Mouse (Mus musculus) limb, embryonic 12.5 days (tissue): ENCODE data around the gene Fam189a1. TPM values are rescaled to one million over a fixed set of nuclear protein-coding genes. Genes with fewer than 3 reads are reported as not detected.

Source experiments
- ATAC-seq: fragments of 200-750 bp; cut with Nextera tagmentation; 2 replicates; pipeline ENCODE4 v1.8.0; 2017; ENCODE audit warnings: low read depth, moderate TSS enrichment; ENCODE audit not compliant: insufficient number of reproducible peaks, insufficient read depth, low FRiP score, low TSS enrichment
- H3K27ac ChIP-seq: fragments of 300-500 bp; sonication (generic); 2 replicates; pipeline ENCODE4 v1.5.1; 2016; ENCODE audit warnings: mild to moderate bottlenecking, moderate library complexity
- H3K27me3 ChIP-seq: fragments of 300-500 bp; sonication (generic); 2 replicates; pipeline ENCODE4 v1.6.1; 2016; ENCODE audit warnings: mild to moderate bottlenecking, moderate library complexity
- H3K36me3 ChIP-seq: fragments of 300-500 bp; sonication (generic); 2 replicates; pipeline ENCODE4 v1.6.1; 2016; ENCODE audit warnings: mild to moderate bottlenecking, moderate library complexity
- H3K4me1 ChIP-seq: fragments of 300-500 bp; sonication (generic); replicated peaks from 2 replicates; pipeline ENCODE4 v1.6.1; 2016
- H3K4me2 ChIP-seq: fragments of 300-500 bp; sonication (generic); 2 replicates; pipeline ENCODE4 v1.6.1; 2016; ENCODE audit warnings: mild to moderate bottlenecking, moderate library complexity
- H3K4me3 ChIP-seq: fragments of 300-500 bp; sonication (generic); replicated peaks from 2 replicates; pipeline ENCODE4 v1.5.1; 2016; ENCODE audit warnings: mild to moderate bottlenecking
- H3K9ac ChIP-seq: fragments of 300-500 bp; sonication (generic); replicated peaks from 2 replicates; pipeline ENCODE4 v1.6.1; 2016; ENCODE audit warnings: mild to moderate bottlenecking, moderate library complexity
- H3K9me3 ChIP-seq: fragments of 300-500 bp; sonication (generic); 2 replicates; pipeline ENCODE4 v1.6.1; 2016; ENCODE audit warnings: mild to moderate bottlenecking, moderate library complexity
- WGBS: fragments of 180-500 bp; shearing (Covaris S2); methylation state at CpG from one replicate; pipeline ENCODE4 v1.1.7; 2016; 5-methylcytosine and 5-hydroxymethylcytosine counted together
- microRNA-seq: library from miRNA; unstranded; fragments of <30 nt; microRNA quantifications from one replicate; pipeline ENCODE4, GENCODE M21; 2017
- polyA plus RNA-seq: library from polyadenylated mRNA; unstranded; fragments of >200 nt; fragmentation: Nextera tagmentation; extraction: Ambion mirVana; gene quantifications from 2 replicates; pipeline ENCODE4 v1.2.1, GENCODE M21; 2016

Gene Fam189a1
- polyA plus RNA-seq, 1 experiment from 2014 or later, result 1.6 TPM

DNA sequence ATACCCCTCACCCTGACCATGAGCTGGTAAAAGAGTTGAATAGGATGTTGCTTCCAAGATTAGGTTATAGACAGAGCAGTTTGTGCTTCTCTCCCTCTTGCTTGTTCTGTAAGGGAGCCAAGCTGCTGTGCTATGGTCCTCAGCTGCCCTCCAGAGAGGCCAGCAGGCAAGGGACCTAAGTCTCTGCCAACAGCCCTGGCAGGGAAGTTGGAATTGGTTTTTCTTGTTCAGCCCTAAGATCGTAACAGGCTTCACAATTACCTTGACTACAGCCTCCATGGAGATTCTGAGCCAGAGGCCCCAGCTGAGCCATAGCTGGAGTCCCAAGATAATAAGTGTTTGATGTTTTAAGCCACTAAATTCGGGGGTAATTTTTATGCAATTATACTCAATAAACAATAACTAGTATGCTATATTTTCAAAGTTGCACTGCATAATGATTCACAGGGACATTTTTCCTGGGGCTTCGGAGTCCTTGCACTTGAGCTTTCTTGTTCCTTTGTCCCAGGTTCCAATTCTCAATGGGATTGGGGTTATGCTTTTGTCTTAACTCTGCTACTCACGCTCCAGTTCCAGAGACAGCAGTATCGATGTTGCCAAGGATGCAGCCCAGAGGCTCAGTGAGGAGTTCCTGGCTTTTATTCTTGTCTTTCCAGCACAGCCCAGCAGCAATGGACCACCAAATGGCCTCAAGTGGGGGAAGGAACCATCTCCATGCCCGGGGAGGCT, 430.2 kb downstream of the Fam189a1 start:
- Histone ChIP-seq H3K4me1 (peaks cover 5% of the 10 kb centered on the region; the same call in 1 of the 2 replicates), H3K4me3 (no peak overlapping the region), H3K27me3 (no peaks in the 10 kb centered on the region), H3K27ac (no peak overlapping the region), H3K9ac (no peak overlapping the region), H3K9me3 (no peaks in the 10 kb centered on the region), H3K36me3 (no peaks in the 10 kb centered on the region), H3K4me2 (no peak overlapping the region)
- no peak for ATAC-seq
- WGBS, result 79% methylated on average over 6 of the region's 6 CpGs

- ATAC-seq, result no peak
- 68% methylated on average over 1 of the region's 1 CpGs for WGBS
- no peaks in the 10 kb centered on the region for H3K36me3 ChIP-seq
- H3K4me2 ChIP-seq, result no peak overlapping the region
- no peak overlapping the region for H3K27ac ChIP-seq
- H3K27me3 ChIP-seq, result no peaks in the 10 kb centered on the region
- H3K4me3 ChIP-seq, result no peak overlapping the region
- H3K9me3 ChIP-seq, result no peaks in the 10 kb centered on the region
- no peak overlapping the region for H3K9ac ChIP-seq
- H3K4me1 ChIP-seq, result peaks cover 2% of the 10 kb centered on the region; the same call in 1 of the 2 replicates
Measured at GRCm38 (mm10) chr7:64724409-64724808, 432.0 kb downstream of the Fam189a1 start.

GRCm38 (mm10) chr7:64723313-64723712, 433.1 kb downstream of the Fam189a1 start:
- no peaks in the 10 kb centered on the region for H3K27me3 ChIP-seq
- 84% methylated on average over 3 of the region's 3 CpGs for WGBS
- no peaks in the 10 kb centered on the region for H3K36me3 ChIP-seq
- no peak overlapping the region for H3K9ac ChIP-seq
- no peak overlapping the region for H3K27ac ChIP-seq
- H3K4me3 ChIP-seq, result no peak overlapping the region
- no peak for ATAC-seq
- no peak overlapping the region for H3K4me2 ChIP-seq
- H3K9me3 ChIP-seq, result no peaks in the 10 kb centered on the region
- H3K4me1 ChIP-seq, result no peaks in the 10 kb centered on the region

GRCm38 (mm10) chr7:64716286-64716685, 440.1 kb downstream of the Fam189a1 start:
- Histone ChIP-seq H3K27me3 (no peaks in the 10 kb centered on the region), H3K9me3 (no peaks in the 10 kb centered on the region), H3K9ac (no peak overlapping the region), H3K4me1 (no peaks in the 10 kb centered on the region), H3K27ac (no peak overlapping the region), H3K4me2 (no peak overlapping the region), H3K4me3 (no peak overlapping the region), H3K36me3 (no peaks in the 10 kb centered on the region)
- no peak for ATAC-seq
- WGBS, result 59% methylated on average over 2 of the region's 2 CpGs

DNA sequence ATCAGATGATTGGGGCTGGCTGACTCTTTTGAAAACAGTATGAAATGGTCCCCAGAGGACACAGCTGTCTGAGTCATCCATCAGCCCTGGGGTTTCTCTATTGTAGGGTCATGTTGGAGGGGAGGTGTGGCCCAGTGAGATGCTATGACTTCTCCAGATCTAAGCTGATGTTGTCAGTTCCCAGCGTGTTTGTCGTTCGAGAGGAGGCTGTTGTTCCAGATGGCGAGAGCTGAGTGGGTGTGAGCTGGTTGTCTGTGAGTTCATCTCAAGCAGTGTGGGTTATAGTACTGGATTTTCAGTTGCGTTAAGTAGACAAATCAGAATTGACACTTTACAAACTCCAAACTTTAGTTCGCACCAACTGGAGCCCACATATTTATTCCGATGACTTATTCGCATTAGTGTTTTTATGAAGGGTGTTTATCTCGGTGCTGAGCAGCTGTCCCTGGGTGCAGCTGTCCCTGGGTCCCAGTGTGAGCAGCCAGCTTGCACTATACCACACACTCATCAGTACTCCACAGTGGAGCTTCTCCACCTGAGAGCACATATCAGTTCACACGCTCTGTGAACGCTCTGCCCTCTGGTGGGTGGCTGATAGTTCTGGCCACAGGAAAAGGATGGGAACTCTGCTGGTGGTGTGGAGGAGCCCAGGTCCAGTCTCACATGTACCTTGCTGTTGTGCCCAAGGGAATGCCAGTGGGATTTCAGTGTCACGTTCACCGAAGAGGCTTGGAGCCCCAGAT, 446.7 kb downstream of the Fam189a1 start:
- H3K4me2 ChIP-seq, result no peak overlapping the region
- no peak overlapping the region for H3K4me3 ChIP-seq
- H3K27ac ChIP-seq, result no peak overlapping the region
- 86% methylated on average over 13 of the region's 13 CpGs for WGBS
- H3K9ac ChIP-seq, result no peak overlapping the region
- H3K9me3 ChIP-seq, result no peaks in the 10 kb centered on the region
- no peaks in the 10 kb centered on the region for H3K36me3 ChIP-seq
- H3K4me1 ChIP-seq, result no peaks in the 10 kb centered on the region
- ATAC-seq, result no peak
- no peaks in the 10 kb centered on the region for H3K27me3 ChIP-seq

DNA sequence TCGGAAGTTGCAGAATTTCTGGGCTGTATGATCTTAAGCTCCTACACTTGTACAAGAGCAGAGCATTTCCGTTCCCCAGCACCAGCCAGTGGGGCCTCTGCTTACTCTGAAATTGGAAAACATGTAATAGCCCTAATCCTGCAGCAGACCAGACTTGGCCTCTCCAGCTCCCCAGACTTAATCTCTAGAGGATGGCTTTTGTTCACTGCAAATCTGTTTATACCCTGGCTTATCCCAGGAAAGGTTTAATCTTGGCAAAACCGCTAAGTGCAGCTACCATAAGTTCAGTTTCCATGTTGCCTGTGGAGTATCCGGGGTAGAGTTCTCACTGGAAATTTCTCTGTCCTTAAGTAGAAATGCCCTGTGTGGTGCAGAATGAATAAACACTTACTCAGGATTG, 448.2 kb downstream of the Fam189a1 start:
- Histone ChIP-seq H3K36me3 (no peaks in the 10 kb centered on the region), H3K4me2 (no peak overlapping the region), H3K9ac (no peak overlapping the region), H3K27ac (no peak overlapping the region), H3K9me3 (no peaks in the 10 kb centered on the region), H3K4me3 (no peak overlapping the region), H3K4me1 (no peaks in the 10 kb centered on the region), H3K27me3 (no peaks in the 10 kb centered on the region)
- 82% methylated on average over 4 of the region's 4 CpGs for WGBS
- no peak for ATAC-seq

Small RNAs within 50 kb of the gene (microRNA-seq; reads per million reads assigned to microRNA genes)
- gene Gm25249, result not detected
